In genomic region chr5:110176362-110177020, GRCm38 (mm10) we compare ENCODE assay signal across 8 mouse cellular contexts. TPM values are rescaled to one million over a fixed set of nuclear protein-coding genes. Genes with fewer than 3 reads are reported as not detected.
DNase-seq lines count a peak whose midpoint lies in the region; ATAC-seq lines count a peak whose summit lies in the region.

Golga3 (plus strand) TSS chr5:110176701.

- peak within 1 kb of the TSS; percentile 89 for H3K9ac ChIP-seq in hindbrain, embryonic 12.5 days

- under 1% methylated on average over 41 of the region's 41 CpGs for WGBS in hindbrain, embryonic 12.5 days

- peaks cover 9% of the 10 kb centered on the region for H3K4me1 ChIP-seq in hindbrain, embryonic 12.5 days

- peak within 1 kb of the TSS; percentile 67 for H3K4me2 ChIP-seq in hindbrain, embryonic 12.5 days (replicated peaks)

- ATAC-seq in hindbrain, embryonic 12.5 days (ENCODE audit: low FRiP score), result peak; percentile 98

- peak within 1 kb of the TSS; percentile 64 for H3K27ac ChIP-seq in hindbrain, embryonic 12.5 days

- no peaks in the 10 kb centered on the region for H3K9me3 ChIP-seq in hindbrain, embryonic 12.5 days (replicated peaks)

- DNase-seq in NIH3T3 (ENCODE audit: low read depth), result peak; percentile 98
- peak; percentile 95 to 97 for DNase-seq in cerebellum, postnatal 10 days
- peak; percentile 92 to 93 for DNase-seq in frontal cortex, postnatal 10 days (ENCODE audit: low spot score in 2 of 2)
- peak; percentile 84 to 94 for DNase-seq in layer of hippocampus, postnatal 14 days (ENCODE audit: low spot score in 2 of 2)
- DNase-seq in lung, postnatal 14 days, result peak; percentile 94
- peak; percentile 88 for DNase-seq in retina, adult 2 months (ENCODE audit: low read depth, low spot score)
- peak; percentile 91 to 93 for DNase-seq in thymus, postnatal 36 days

- no peaks in the 10 kb centered on the region for H3K27me3 ChIP-seq in hindbrain, embryonic 12.5 days

- H3K36me3 ChIP-seq in hindbrain, embryonic 12.5 days, result peaks cover 7% of the 10 kb centered on the region

- H3K4me3 ChIP-seq in hindbrain, embryonic 12.5 days, result peak within 1 kb of the TSS; percentile 92

RNA-seq across cellular contexts. Expression of gene Golga3, which starts in this region (rescaled TPM):
- 29.1 and 30.7 TPM in 2 replicates for polyA plus RNA-seq in hindbrain, embryonic 12.5 days (2016; fragmentation: Nextera tagmentation; extraction: Ambion mirVana)
- 10 to 100 TPM; 44.1 to 46.2 TPM for total RNA-seq in layer of hippocampus, postnatal 14 days (2021)

Comparison
In these comparisons a context has a peak if more than half of its experiments do, and no peak if none do; other contexts are left out.
1. Peak in every context shown above with its lines: DNase-seq, ATAC-seq, H3K4me3 ChIP-seq and H3K27ac ChIP-seq.